Mouse (Mus musculus): Measurements from ENCODE around the gene Cdc42ep2.

Cdc42ep2 gene

DNA sequence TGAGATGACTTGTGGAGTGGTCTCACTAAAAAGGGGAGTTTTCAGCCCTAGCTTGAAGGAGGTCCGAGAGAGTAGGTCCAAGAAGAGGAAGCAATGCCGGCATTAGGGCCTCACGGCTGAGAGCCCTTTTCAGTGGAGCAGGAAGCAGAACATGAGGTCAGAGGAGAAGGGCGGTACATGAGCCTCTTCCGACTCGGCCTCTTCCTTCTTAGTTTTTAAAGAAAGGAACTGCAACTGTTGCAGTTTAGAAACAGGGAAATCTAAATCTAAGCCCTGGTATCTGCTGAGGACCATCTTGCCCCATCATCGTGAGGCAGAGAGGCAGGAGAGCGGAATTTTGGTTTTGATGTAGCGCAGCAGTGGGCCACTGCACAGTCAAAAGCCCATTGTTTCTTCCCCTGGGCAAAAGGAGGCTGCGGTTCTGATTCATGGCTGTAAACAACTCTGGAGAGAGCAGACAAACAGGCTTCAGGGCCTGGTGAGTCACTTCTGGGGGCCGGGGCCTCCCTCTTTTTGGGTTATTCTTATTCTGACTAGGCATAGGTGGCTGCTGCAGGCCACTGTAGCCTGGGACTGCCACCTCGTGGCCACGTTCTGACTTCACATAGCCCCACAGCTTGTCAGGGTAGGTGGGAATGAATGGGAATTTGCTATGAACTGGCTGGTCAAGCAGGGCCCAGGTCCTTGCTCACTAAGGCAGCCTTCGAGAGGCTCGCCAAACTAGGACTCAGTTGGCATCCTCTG, 46.8 kb downstream of the Cdc42ep2 start, which contains the start of gene Slc25a45:
Gene Slc25a45, plus strand, starts transcription at position 191 of the 744 bp plus-strand sequence.
- DNase-seq (ENCODE audit: low read depth in 2 of 2, low spot score in 2 of 2), result peak; percentile 71 to 83

DNA sequence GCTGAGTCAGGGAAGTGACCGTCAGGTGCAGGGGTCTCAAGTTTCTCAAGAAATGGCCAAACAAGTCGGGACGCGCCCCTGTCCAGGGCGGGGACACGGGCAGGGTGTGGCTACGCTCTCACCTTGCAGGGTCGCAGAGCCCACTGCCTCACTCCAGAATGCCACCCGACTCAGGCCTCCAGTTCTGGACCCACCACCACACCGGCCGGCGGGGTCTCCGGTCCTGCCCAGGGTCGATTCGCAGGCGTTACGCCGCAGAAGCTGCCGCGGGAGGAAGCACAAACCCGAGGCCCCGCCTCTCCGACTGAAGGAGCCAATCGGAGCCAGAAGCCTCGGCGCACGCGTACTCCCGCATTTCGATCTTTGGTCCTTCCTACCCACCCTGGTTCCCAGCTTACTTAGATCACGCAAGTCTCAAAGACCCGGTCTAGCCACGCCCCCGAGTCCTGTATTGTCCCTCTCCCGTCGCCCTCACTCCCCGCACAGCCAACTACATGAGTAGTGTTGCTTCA, 49.6 kb downstream of the Cdc42ep2 start, which contains the start of gene Frmd8:
Gene Frmd8, minus strand, starts transcription at position 306 of the 512 bp plus-strand sequence.
- peak; percentile 82 to 90 for DNase-seq (ENCODE audit: low read depth in 2 of 2, low spot score in 2 of 2)

DNA sequence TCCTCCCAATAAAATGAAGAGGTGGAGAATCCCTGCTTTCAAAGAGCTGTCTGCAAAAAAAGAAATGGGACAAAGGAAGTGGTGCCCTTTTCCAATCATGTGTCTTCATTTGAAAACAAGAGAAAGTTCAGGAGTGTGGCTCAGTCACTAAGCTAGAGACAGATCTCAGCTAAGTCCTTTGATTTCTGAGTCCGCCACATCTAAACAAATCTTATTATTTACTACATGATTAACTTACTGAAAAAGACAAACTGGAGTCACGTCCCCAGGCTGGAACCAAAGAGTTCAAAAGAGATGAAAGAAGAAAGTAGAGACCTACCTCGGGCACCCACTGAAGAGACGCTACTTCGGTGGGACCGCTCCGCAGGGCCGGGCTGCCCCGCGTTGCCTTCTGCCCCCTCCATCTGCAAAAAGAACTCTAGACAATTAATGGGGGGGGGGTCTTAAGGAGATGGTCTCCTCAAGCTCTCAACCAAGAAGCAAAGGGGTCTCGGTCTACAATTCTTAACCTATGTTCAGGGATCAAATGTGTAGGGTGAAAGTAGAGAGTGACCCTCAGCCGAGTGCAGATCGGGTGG, 50.1 kb downstream of the Cdc42ep2 start:
- no peak for DNase-seq (ENCODE audit: low read depth in 2 of 2, low spot score in 2 of 2)

DNA sequence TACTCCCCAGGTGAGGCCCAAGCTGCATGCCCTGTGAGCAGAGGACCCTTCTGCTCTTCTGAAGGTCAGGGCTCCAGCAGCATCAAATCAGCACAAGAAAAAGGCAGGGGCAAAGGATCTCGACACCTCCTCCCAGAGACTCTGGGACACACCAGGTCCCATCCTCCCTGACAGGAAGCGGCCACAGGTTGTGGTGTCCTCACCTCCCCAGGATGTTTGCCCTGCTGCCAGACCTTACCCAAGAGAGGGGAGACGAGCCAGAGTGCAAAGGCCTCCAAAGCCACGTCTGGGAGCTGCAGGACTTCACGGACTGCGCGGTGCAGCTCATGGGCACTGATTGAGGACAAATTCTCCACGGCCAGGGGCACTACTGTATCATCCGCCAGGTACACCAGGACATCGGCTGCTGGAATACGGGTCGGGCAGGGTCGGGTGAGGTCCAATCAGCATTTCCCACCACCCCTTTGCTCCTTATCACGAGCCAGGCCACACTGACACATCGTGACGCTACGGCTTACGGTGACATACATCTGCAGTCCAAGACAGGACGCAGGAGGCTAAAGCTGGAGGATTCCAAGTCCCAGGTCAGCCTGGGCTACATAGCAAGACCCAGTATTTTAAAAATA, 51.6 kb downstream of the Cdc42ep2 start:
- DNase-seq (ENCODE audit: low read depth in 2 of 2, low spot score in 2 of 2), result no peak

DNA sequence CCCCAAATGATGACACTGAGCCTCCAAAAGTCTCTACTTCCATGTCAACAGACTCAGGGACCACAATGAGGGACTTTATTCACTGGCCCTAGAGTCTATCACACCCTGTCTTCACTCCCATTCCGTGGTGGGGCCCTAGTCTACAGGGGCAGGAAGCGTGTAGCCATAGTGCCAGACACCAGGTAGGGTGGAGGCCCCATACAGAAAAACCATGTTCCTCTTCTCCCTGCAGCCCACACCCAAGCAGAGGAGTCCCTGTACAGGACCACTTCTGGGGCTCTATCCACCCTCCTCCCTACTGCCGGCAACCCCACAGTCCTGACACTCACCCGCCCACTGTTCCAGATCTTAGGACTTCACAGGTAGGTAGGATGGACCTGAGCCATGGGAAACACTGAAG, 52.1 kb downstream of the Cdc42ep2 start:
- DNase-seq (ENCODE audit: low read depth in 2 of 2, low spot score in 2 of 2), result no peak

DNA sequence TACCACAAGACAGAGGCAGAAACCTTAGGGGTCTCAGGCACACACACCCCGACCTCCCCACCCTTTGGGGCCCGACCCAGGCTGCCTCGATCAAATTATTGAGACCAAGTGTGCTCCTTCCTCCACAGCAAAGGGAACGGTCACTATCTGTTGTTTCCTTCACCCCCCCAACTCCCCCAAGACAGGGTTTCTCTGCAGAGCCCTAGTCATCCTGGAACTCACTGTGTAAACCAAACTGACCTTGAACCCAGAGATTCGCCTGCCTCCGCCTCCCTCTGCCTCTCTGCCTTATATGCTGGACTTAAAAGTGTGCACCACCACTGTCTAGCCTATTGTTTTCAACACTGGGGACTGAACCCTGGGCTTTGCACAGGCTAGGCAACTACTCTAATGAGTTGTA, 52.9 kb downstream of the Cdc42ep2 start:
- DNase-seq (ENCODE audit: low read depth in 2 of 2, low spot score in 2 of 2), result no peak

DNA sequence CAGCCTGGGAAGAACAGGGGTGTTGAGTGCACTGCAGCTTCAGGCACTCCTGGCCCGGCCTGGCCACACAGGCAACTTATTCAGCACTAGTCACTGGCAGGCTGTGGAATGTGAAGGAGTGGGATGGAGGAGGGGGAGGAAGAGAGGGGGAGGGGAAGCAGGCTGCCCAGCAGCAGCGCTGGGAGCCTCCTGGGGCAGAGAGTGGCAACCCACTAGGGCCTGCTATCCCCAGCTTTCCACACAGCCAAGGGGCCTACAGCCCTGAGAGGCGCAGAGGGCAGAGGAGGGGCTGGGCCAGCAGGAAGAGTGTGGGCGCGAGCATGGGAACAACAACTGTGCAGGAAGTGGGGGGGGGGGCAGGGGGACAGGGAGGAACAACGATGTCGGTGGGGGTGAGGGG, 53.3 kb downstream of the Cdc42ep2 start:
- no peak for DNase-seq (ENCODE audit: low read depth in 2 of 2, low spot score in 2 of 2)

DNA sequence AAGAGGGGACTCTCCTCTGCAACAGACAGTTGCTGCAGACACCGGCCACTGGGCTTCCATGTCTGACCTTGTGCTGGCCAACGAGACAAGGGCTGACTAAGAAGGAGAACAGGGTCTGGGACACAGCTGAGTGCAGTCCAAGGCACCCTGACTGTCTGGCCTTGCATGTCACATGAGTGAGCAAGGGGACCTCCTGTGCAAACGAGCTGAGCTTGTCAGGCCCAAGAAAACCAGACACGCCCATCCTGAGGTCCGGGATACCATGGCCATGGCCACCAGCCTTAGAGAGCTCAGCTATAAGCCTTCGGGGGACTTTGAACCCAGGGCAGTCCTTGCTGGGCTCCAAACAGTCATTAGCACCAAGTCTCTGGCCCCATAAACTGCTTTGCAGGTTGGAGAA, 56.5 kb downstream of the Cdc42ep2 start:
- no peak for DNase-seq (ENCODE audit: low read depth in 2 of 2, low spot score in 2 of 2)

Measured in CD8-positive naive resting alpha-beta T cell, adult 2 months (primary cell).